Mouse (Mus musculus): ENCODE data around the gene Ndufs2. TPM values are rescaled to one million over a fixed set of nuclear protein-coding genes. Genes with fewer than 3 reads are reported as not detected.

Ndufs2 gene
- total RNA-seq (2021): 100 to 1,000 TPM; 265 to 285 TPM
- long read RNA-seq, experiment 1, transcript Ndufs2-201 (13 exons, 1,623 nt): major isoform, 191 of 215 reads
- long read RNA-seq, experiment 1, partial matches to known transcripts: 19 of 215 reads
- long read RNA-seq, experiment 1, other reads (novel, unspliced or antisense): 5 of 215 reads
- long read RNA-seq, experiment 2, transcript Ndufs2-201 (13 exons, 1,623 nt): major isoform, 116 of 135 reads
- long read RNA-seq, experiment 2, partial matches to known transcripts: 10 of 135 reads
- long read RNA-seq, experiment 2, other reads (novel, unspliced or antisense): 5 of 135 reads

DNA sequence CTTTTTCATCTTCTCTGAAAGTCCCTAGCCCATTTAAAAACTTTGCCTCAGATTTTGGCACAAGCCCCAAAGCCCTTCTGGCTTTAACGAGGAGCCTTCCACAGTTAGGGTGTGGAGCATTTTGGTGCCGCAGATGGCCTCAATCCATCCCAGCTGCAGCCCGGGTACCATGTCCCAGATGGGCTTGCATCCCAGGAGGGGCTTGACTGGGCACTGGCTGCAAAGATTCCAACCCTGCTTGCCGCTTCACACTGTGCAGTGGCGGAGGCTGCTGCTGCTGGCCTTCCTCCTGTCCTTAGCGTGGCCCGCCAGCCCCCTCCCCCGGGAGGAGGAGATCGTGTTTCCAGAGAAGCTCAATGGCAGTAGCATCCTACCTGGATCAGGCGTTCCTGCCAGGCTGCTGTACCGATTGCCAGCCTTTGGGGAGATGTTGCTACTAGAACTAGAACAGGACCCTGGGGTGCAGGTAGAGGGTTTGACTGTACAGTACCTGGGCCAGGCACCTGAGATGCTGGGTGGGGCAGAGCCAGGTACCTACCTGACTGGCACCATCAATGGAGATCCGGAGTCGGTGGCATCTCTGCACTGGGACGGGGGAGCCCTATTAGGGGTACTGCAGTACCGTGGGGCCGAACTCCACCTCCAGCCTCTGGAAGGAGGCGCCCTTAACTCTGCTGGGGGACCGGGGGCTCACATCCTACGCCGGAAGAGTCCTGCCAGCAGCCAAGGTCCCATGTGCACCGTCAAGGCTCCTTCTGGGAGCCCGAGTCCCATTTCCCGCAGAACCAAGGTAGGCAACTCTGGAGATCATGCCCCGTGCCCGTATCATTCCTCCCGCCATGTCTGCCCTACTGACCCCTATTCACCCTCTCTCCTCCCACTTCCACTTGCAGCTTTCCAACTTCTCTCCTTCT, at the start of gene Ndufs2:
Gene Ndufs2 (minus strand): TSS at position 709 of the 914 bp plus-strand sequence.
- intact Hi-C loops (cut with DNase I): loop anchor here (10.0 kb wide), 1 partner anchor 136 kb away; the partner anchor contains the start of gene Cfap126
- DNase-seq (ENCODE audit: low spot score in 2 of 2): no peak

DNA sequence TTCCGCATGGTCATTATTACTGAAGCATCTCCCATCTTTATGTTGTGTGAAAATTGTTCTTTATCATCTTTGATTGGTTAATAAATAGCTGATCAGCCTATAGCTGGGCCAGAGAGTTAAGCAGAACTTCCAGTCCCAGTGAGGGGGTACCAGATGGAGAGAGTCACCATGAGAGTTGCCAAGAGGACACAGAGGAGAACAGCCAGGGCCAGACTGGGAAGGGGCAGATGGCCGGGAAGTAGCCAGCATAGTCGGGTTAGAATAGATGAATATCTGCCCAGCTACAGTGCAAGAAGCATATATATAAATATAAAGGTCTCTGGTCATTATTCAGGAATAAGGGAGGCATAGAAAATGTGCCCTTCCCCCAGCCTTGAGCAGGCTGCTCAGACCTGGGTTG, 47.0 kb upstream of the Ndufs2 start:
- intact Hi-C loops (cut with DNase I): no loop called here
- no peak for DNase-seq (ENCODE audit: low spot score in 2 of 2)

DNA sequence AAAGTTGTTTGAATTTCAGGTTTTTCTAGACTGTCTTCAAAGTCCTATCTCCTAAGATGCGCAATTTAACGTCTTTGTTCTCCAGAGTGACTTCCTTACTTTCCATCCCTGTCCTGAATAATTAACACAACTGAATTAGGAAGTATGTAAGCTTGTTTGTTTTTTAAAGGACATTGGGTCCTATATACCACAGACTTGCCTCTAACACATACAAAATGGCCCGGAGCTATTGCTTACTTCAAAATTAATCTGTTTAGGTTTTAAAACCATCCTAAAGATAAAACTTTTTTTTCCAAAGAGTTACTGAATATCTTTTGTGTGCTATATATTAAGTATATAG, 43.8 kb upstream of the Ndufs2 start:
- DNase-seq (ENCODE audit: low spot score in 2 of 2): no peak
- intact Hi-C loops (cut with DNase I): no loop called here

DNA sequence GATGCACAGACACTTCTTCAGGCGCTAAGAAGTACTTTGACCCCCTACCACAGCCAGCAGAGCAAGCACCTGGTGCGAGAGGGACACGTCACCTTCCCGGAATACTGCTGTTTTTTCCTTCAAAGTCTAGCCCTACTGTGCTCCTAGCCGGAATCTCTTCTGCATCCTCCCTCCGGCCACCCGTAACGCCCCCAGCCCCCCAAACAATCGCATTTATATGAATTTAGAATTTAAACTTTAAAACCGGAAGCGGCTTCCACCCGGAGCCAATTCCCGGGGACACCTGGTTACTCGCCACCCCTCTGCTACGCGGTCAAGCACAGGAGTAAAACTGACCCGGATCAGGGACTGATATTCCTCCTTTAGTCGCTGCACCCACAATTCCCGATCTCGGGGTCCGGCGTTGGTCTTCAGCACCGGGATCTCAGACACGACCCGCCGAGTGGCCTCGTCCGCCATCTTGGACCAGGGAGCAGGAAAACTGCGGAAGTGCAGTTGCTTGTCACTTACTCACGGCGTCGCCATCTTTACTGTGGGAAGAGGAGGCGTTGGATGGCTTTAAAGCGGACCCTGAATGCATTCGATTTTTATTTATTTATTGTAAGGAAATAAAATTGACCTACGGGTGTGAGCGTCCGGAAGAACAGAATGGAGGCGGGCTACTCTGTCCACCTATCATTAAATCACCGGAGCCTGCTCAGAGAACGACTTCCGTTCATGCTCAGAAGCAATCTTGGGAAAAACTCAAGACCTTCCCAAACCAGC, 43.3 kb upstream of the Ndufs2 start, which contains the start of gene Ufc1:
Gene Ufc1 (minus strand): TSS at position 727 of the 765 bp plus-strand sequence.
- intact Hi-C loops (cut with DNase I): loop anchor here (5.0 kb wide), 1 partner anchor 33 kb away; the partner anchor contains the start of gene Dedd
- DNase-seq (ENCODE audit: low spot score in 2 of 2): peak; percentile 81 to 84

DNA sequence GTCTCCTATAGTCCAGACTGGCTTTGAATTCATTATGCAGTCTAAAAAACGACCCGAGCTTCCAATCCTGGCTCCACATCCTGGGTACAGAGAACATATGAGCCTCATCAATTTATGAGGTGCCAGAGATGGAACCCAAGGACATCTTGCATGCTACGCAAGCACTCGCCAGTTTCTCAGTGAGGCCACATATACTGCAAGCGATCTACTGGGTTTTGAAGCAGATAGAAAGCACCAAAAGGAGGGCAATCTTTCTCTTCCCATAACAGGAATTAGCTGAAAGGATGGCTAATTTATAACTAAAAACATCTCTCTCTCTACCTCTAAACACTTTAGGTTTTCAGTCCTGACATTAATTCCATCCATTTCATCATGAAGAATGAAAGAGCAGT, 42.7 kb upstream of the Ndufs2 start:
- intact Hi-C loops (cut with DNase I): loop anchor here (5.0 kb wide), 1 partner anchor 33 kb away; the partner anchor contains the start of gene Dedd
- no peak for DNase-seq (ENCODE audit: low spot score in 2 of 2)

DNA sequence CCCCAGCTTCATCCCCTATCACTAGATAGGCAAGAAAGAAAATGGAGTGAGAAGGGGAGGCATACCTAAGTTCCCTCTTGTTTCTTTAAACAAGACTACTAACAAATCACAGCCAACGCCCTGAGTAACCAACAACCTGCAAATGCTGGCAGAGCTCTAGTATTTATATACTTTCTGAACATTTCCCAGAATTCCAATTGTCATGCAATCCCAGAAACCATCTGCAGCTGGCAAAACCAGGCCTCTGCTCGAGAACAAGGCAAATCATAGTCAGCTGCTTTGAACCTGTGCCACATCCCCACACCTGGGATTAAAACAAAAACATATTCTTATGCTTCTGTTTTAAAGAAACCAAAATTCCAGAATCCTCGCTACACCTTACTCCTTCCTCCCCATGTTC, 42.2 kb upstream of the Ndufs2 start:
- peak in 1 of 2 experiments; percentile 57 for DNase-seq (ENCODE audit: low spot score in 2 of 2)
- intact Hi-C loops (cut with DNase I): loop anchor here (5.0 kb wide), 1 partner anchor 34 kb away; the partner anchor contains the start of gene Dedd

DNA sequence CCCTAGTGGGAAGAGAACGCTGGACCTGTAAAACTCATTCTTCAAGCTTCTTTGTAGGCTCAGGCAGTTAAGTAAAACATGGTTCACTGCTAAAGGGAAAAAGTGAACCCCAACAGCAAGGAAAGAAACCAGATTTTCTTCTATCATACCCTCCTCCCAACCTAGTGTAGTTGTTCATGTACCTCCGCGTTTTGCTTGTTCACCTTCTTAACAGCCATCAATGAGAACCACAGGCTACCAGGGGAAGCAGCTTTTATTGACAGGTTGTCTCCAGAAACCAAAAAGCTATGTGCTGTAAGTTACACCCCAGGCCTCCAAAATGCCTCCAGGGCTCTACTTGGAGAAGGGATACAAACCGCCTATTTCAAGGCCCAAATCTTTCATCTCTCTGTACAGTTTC, 37.1 kb upstream of the Ndufs2 start:
- no peak for DNase-seq (ENCODE audit: low spot score in 2 of 2)
- intact Hi-C loops (cut with DNase I): no loop called here

DNA sequence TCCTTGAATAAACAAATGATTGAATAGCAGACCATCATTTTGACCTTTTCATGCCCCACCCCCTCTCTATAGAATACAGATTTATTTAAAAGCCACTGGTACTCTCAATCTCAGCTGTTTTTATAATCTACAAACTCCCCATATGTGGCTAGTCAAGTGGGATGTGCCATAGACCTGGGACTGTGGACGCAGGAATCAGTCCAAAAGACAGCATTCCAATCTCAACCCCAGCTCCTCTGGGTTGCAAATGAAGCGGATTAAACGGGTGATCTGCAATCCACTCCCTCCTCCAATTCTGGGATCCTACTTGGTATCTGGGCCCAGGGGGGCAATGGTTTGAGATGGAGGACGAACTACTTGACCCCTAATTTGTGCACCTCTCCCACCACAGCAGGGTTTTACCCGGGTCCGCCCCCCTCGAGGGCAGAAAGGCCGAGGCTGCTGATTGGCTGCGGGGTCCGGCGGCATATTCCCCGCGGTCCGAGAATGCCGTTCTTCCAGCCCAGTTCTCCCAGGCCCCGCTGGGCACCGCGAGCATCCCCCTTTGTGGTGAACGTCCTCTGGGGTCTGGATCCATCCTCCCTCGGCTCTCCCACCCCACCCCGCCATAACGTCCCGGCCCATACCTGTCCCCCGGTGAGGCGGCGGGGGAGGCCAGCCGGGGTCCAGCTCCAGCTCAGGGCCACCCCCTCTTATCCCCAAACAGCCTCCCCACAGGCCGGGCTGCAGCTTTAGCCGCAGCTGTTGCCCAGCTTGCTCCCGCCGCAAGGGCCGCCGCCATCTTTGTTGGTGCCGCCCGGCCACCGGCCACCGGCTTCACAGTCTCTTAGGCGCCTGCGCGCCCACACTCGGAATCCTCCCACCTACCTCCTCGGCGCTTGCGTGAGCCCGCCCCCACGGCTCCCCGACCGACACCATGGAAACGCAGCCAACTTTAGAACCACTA, 36.2 kb upstream of the Ndufs2 start, which contains the start of gene Usp21:
Gene Usp21 (minus strand): TSS at position 856 of the 946 bp plus-strand sequence.
- peak; percentile 96 for DNase-seq (ENCODE audit: low spot score in 2 of 2)
- intact Hi-C loops (cut with DNase I): no loop called here

DNA sequence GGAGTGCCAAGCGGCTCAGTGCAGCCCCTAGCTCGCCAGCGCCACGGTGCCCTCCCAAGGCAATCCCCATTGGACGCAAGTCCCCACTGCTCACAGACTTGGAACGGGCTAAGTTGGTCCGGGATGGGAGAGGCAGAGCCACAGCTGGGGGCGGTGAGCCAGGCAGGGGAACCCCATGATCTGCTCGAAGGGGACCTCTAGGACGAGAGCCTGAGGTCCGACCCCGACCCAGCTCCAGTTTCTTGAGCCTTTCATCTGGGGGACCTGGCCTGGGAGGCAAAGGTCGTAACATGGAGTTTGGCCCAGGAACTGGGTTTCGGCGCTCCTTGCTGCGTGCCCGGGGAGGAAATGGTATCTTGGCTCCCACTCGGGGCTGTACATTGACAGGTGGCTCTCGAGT, 35.3 kb upstream of the Ndufs2 start:
- DNase-seq (ENCODE audit: low spot score in 2 of 2): no peak
- intact Hi-C loops (cut with DNase I): no loop called here

DNA sequence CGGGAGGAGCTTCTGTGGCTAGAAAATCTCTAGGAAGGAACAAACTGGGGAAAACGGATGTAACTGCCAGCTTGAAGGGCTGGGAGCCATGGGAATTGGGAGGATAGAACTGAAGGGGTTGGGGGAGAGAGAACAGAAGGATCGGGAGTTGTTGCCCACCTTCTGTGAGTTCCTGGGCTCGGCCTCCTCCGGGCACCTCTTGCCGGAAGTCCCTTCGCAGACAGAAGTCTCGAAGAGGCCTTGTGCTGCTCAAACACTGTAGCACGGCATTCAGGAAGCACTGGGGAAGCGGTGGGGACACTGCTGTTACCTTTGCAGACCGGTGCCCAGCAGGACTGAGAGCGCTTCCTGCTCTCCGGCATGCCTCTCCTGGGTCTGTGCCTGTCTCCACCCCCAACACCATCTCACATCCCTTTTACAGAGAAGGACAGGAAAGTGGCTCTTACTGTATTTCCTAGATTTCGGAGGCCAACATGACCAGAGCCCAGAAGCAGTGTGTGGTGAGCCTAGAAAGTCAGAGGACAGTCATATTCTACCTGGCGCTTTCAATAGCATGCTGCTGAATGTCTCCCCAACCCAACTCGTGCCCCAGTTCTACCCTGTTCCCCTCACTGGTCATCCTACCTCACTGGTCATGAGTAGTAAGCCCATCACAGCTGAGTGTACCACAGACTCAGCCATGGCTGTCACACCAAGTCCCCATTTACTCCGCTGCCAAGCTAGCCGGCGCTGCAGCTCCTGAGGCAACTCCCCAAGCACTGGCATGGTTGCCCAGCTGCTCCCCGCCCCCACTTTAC, 34.1 kb upstream of the Ndufs2 start:
- intact Hi-C loops (cut with DNase I): no loop called here
- no peak for DNase-seq (ENCODE audit: low spot score in 2 of 2)

DNA sequence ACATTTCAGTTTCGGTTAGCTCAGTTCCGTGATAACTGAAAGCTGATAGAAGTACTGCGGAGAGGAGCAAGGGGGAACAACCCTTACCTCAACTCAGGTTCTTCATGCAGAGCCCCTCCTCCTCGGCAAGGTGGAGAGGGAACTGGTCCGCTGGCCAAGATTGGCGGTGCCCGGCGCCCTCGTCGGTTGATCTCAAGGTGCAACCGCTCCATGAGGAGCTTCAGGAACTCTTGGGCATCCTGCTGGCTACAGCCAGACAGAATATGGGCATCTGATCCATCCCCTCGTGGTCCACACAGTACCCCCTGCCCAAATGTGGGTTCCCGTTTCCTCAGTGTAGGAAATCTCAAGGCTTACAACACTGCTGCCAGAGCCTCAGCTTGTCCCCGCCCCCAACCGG, 33.3 kb upstream of the Ndufs2 start:
- DNase-seq (ENCODE audit: low spot score in 2 of 2): no peak
- intact Hi-C loops (cut with DNase I): no loop called here

DNA sequence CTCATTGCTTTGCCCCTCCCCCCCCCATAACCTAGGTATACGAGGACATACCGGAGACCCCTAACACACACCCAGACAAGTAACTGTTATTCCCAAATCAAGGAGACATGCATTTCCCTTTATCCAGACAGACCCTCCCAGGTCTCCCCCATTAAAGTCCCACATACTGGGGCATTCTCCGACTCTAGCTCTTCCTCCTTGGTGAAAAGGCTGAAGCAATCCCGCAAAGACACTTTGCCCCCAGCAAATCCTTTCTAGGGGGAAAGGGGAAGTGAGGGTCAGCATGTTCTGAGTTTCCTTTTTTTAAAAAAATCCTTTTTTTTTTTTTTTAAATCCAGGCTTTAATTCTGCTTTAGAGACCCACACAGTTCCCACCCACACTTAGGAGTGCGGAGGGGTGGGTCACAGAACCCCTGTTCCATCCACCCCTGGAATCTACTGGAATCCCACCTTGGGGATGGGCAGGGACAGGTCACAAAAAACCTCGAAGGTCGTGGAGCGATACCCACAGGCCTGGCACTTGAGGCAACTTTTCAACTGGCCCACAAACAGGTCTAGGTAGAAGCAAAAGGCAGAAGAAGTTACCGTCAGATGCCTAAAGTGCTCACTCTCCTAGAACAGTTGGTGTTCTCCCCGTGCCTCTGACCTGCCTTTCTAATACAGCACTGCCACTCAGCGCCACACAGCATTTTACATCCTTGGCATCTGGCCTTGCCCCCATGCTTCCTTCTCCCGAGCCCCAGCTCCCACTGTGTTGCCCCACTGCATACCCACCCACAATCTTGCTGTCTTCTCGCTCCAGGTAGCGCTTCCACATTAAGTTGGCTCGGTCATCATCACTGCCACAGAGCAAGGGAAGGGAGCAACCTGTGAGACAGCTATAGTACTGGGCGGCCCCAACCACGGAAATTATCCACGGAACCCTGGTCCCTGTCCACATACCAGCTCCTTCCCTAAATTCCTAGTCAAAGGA, 32.3 kb upstream of the Ndufs2 start:
- intact Hi-C loops (cut with DNase I): no loop called here
- DNase-seq (ENCODE audit: low spot score in 2 of 2): peak in 1 of 2 experiments; percentile 8

DNA sequence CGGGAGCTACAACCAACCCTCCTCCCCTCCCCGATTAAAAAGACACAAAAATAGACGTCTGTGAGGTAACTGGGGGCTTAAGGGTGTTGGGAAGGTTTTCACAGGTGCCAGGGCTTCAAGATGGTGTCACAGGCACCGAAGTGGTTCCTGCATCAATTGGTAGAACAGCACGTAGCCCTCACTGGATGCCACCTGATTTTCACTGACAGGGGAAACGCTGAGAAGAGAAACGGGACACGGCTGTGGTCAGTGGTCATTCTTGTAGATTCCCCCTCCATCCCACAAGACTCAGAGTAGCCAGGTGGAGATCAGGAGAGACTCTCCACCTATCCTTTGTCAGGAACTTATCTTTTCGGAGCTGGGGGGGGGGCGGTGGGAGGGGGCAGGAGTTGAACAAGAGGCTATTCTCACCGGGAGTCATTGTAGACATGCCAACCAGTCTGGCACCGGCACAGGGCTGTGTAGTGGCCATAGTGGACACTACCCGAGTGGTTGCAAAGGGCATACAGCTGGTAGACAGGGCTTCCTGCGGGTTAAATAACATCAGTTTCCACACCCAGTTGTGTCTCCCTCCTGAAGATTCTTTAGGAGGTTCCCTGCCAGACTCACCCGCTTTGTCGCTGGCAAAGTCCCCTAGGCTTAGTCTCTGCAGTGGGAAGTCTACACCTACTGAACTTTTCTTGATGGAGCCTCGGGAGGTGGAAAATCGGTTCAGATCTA, 31.1 kb upstream of the Ndufs2 start:
- DNase-seq (ENCODE audit: low spot score in 2 of 2): peak in 1 of 2 experiments; percentile 3
- intact Hi-C loops (cut with DNase I): no loop called here

DNA sequence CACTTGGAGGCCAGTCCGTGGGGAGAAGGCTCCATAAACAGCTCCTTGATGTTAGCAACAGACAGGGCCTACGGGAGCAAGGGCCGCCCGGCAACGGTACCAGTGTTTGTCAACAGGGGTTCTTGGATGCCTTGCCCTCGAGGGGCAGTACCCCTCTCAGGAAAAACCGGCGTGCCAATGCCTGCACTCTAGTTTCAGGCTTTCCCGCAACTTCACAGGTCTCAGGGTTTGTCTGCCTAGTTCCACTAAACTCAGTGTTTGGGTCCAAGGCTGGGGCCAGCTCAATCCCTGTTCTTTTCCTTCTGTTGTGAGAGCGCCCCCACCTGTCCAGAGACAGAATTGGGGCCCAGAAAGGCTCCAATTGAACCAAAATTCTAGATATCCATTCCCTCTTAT, 30.3 kb upstream of the Ndufs2 start:
- intact Hi-C loops (cut with DNase I): no loop called here

DNA sequence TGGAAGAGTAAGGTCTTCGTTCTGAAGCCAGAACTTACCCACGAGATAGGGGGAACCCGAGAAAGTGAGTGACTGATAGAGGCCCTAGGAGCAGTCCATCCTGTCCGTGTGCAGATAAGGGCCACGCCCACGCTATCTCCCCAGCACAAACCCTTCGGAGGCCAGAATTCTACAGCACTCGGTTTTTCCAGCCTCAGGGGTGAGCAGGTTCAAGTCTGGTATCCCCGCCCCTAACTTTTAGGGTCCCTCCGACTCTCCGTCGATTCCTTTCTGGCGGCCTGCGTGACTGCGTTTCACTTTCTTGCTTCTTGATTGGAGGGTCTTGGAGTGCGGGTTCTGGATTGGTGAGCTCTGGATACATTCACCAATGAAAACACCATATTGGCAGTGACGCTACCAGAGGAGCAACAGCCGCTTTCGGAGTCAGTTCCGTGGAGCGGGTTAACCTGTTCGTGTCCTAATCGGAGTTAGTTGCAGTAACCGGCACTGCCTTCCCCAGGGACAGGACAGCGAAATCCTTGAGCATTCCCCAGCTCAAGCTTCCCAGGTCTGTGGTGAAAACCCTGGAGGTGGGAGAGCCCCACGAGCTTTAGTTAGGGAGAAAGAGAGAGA, 29.8 kb upstream of the Ndufs2 start, which contains the start of gene Ppox:
Gene Ppox (minus strand): TSS at position 271 of the 612 bp plus-strand sequence.
- peak; percentile 94 to 98 for DNase-seq (ENCODE audit: low spot score in 2 of 2)

More for the DNA sequence above, 30.3 kb upstream of the Ndufs2 start:
- DNase-seq (ENCODE audit: low spot score in 2 of 2): peak; percentile 72 to 79

More for the DNA sequence above, 29.8 kb upstream of the Ndufs2 start, which contains the start of gene Ppox:
- intact Hi-C loops (cut with DNase I): no loop called here

All from left cerebral cortex, postnatal 14 days (tissue).